Mouse (Mus musculus): ENCODE results near the gene Smarcd2.

DNA sequence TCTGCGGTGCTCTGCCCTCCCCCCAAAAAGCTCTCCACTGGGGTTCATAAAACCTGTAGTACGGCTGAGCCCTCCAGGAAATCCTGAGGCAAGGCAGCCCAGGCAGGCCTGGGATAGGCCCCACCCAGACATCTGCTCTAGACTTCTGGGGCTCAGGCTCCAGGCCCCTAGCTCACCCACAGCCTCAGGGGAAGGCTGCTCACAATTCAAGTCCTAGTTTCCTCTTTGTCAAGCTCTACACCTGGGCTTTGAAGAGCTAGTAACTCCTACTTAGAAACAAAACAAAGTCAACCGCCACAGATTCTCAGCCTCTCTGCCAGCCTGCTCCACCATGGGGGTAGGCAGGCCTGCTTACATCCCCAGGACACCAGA lies 3.7 kb downstream of the Smarcd2 start:
- TF ChIP-seq CTCF (conservative IDR thresholded peaks at IDR 0.05; ENCODE audit: insufficient read depth, insufficient read length, low read depth, low read length), result no peak
- no peak for TF ChIP-seq POLR2A (IDR thresholded peaks at IDR 0.05; ENCODE audit: low read depth, low read length)
